Mouse (Mus musculus): ENCODE measurements around the gene Entpd3.

- TF ChIP-seq POLR2A (IDR thresholded peaks at IDR 0.05; ENCODE audit: insufficient read depth, low read length) (no peak), EP300 (IDR thresholded peaks at IDR 0.05; ENCODE audit: insufficient read depth, low read depth, low read length) (no peak), CTCF (IDR thresholded peaks at IDR 0.05; ENCODE audit: low read depth, low read length) (no peak)
These were observed 24.0 kb downstream of the Entpd3 start for GRCm38 (mm10) chr9:120563590-120563989.
